Mouse (Mus musculus): ENCODE measurements around the gene Cfap54.

The Cfap54 gene

DNA sequence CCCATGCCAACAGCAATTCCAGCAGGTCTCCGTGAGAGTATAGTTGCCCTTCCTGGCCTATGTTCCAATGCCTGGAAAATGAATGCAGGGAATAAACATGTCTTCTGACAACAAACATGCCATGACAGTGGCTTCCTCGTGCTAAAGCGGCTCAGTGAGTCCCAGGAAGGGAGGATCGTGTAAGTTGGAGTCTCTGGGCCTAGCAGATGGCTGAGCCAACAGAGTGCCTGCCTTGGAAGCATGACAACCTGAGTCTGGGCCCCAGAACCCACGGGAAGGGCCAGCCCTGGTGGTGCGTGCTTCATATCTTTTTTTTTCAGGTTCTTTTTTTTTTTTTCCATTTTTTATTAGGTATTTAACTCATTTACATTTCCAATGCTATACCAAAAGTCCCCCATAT lies 27.6 kb downstream of the Cfap54 start:
- DNase-seq (ENCODE audit: low read depth, low spot score): no peak

DNA sequence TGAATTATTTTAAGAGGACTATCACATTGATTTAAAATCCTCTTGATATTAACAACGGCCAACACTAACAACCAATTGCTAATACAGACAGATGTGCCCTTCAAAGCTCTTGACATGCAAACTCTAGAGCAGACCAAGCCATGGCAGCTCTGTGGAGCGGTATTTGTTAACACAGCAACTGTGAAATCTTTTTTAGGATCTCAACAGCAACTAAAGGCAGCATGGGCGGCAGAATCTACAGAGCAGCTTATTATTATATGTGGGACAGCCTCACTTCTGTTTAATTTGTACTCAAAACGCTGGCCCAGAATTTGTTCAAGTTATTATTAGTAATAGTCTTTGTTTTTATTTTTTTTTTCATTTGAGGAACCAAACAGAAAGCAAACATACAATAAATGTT lies 28.1 kb downstream of the Cfap54 start:
- no peak for DNase-seq (ENCODE audit: low read depth, low spot score)

DNA sequence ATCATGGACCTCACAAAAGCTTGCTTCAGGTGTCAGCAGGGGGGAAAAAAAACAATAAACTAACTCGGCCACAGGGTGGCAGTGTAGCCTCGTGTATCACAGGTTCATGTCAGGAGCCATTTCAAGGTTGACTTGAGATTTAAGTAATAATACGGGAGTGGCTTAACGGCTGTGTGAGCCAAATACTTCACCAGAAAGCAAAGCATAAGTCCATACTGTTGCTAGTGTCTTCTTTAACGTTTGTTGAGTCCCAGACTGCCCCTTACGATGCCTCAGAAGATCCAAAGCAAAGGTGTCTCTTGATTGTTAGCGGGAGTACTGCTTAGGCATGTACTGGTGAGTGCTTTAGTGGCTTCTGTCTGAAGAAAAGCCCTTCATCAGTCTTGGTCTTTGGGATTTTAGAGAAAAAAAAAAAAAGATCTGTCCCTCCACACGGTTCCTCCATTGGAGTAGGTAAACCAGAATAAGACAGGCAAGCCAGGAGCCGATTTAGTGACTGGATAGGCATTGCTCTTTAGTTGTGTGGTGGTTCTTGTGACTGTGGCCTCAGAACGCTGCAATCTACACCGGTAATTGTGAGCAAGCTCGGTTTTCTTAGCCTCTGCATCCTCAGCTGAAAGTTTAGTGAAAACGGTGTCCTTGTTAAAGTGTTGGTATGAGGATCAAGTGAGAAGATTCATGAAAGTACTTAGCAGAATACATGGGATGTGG lies 30.2 kb downstream of the Cfap54 start:
- DNase-seq (ENCODE audit: low read depth, low spot score): peak; percentile 58

DNA sequence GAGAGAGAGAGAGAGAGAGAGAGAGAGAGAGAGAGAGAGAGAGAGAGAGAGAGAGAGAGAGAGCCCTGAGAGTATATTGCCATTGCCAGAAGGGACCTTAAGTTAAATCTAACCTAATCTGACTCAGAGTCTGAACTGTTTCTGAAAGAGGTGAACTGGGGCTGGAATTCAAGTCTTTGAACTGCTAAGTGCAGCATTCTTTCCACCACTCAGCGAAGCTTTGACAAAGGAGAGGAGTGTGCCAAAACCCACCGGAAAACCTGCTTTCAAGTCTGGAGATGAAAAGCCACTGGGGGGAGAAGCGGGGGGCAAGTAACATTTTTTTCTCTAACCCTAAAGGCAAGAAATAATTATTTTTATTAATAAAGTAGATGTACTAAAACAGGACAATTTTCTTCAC lies 30.8 kb downstream of the Cfap54 start:
- DNase-seq (ENCODE audit: low read depth, low spot score): no peak

DNA sequence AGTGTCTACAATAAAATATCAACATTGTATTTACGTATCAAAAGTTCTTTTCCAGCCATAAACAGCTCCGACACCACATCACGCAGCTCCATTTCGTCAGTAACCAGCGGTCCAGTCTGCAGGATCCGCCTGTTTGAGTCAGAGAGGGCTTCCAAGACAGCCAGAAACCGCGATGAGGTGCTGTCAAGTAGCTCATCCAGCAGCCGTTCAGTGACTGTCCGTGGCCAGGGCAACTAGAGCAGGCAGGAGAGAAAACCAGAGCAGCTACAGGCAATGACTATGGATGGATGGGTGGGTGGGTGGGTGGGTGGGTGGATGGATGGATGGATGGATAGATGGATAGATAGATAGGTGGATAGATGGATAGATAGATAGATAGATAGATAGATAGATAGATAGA lies 38.2 kb downstream of the Cfap54 start:
- DNase-seq (ENCODE audit: low read depth, low spot score): no peak

DNA sequence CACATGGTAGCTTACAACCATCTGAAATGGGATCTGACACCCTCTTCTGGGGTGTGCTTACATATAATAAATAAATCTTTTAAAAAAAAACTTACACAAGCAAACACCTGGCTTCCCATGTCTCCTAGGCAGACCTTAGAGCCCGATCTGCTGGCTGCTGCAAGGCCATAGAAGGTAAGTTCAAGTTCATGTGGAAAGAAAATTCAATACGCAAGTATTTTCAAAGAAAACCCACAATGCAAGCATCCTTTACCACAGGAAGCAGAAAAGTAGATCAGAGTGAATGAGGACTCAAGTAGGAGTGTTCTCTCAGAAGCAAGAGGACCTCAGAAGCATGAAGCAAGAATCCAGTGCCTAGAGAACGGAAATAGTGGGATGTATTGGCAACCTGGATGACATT lies 39.6 kb downstream of the Cfap54 start:
- DNase-seq (ENCODE audit: low read depth, low spot score): no peak

DNA sequence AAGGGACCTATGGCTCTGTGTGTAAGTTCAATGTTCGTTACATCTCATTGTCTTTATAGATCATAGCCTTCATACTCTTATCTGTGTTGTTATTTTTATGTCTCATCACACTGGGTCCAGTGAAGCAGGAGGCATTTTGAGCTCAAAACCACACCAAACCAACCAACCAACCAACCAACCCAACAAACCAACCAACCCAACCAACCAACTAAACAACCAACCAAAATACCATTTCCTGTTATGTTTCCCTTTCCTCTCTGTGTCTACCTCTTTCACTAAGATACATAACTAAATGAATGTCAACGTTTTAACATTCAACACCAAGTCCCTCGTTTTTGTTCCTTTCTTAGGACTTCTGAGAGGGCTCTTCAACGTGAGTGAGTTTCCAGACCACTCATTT lies 40.0 kb downstream of the Cfap54 start:
- no peak for DNase-seq (ENCODE audit: low read depth, low spot score)

DNA sequence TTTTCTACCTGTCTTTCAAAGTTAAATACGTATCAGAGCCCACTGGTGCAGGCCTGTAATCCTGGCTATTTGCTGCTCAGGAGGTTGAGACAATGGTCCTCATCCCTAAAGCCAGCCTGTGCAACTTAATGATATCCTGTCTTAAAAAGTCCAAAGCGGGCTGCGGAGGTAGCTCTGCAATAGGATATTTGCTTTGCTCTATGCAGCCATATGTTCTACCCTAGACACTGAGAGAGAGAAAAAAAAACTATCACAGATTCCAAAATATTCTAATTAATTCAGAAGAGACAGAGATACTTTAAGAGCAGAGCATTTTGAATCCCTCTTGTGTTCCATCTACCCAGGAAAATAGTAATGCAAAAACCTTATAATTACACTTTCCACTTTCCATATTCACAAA lies 44.9 kb downstream of the Cfap54 start:
- DNase-seq (ENCODE audit: low read depth, low spot score): no peak

DNA sequence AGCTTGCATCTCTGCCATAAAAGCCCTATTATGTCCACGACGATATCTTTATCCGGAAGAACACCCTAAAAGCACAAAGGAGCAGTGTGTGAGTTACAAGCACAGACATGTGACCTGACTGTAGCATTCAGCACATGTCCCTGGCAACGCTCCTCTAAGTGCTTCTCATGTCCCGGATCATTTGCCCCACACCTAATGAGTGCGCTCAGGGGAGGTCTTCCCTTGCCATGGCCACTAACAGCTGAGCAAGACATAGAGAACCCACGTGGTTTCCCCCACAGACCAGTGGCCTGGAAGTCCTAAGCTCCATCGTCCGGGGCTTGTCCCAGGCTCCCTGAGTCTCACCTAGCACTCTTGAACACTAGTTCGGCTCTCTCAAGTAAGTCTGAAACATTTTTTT lies 45.9 kb downstream of the Cfap54 start:
- DNase-seq (ENCODE audit: low read depth, low spot score): no peak

DNA sequence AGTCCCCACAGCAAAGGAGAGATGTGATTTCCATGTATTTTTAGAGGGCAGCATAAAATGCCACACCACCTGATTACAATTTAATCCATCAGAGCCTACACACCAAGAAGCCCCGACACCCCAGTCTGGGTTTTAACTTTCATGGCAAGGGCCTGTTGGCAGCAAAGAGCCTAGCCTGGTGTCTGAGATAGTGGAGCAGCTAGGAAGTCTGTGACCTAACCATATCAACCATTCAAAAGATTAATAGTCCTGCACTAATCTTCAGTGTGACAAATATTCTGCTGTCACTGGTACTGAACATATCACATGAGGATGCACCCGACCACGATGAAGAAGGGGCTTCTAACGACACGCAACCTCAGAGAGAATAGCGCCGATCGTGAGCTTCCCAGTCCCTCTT lies 58.1 kb downstream of the Cfap54 start:
- no peak for DNase-seq (ENCODE audit: low read depth, low spot score)

DNA sequence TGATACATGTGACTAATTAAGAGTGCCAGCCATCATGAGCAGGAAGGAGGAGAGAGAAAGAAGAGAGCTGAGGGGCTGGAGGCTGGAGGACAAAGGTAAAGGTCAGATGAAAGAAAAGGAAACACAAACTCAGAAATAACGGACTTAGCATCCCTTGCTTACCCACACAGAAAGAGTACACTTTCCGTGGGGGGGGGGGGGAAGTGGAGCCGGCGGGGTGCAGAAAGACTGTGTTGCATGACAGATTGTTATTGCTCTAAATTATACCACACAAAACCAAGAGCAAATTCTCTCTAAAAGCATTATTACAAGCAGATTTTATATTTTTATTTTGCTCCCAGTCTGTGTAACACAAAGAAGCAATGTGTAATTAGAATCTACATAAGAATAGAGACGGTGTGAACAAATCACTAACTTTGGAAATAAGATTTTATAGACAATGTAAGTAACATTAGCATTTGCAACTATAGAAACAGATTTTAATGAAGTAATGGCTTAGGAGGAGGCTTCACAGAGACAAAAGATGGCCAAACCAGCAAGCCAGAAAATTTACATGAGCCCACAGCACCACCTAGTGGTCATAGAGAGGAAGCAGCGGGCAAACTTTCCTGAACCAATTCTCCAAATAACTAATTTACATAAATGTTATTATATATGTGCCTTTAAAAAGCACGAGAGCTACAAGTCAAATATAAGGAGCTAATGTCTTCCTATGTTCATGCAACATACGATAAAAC lies 67.2 kb downstream of the Cfap54 start:
- DNase-seq (ENCODE audit: low read depth, low spot score): peak; percentile 48

DNA sequence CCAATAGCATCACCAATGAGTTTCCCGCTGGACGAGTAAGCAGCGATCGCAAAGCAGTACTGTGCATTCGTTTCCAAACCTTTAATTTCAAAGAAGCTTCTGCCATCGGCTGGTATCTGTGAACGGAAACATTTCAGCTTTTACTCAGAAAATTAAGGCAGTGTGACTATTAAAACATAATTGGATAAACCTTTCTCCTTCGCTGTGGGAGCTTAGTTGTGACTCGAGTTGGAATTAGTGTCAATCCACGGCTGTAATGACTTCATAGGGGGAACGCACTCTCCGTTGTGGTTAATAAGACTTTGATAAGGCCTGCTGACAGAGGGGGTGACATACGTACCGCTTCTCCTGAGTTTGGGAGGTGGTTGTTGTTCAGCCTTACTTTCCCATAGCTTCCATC lies 70.3 kb downstream of the Cfap54 start:
- DNase-seq (ENCODE audit: low read depth, low spot score): no peak

DNA sequence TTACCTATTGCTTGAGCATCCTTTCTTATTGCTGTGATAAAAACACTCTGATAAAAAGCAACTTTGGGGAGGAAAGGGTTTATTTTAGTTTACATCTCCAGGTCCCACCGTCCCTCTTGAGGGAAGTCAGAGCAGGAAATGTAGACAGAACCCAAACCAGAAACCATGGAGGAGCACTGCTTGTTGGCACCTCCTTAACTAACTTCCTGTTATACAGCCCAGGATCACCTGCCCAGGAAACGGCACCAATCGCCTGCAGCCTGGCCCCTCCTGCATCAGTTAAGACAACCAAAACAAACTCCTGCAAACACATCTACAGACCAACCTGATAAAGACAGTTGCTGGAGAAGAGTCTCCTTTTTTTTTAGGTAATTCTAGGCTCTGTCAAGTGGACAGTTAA lies 74.4 kb downstream of the Cfap54 start:
- DNase-seq (ENCODE audit: low read depth, low spot score): no peak

DNA sequence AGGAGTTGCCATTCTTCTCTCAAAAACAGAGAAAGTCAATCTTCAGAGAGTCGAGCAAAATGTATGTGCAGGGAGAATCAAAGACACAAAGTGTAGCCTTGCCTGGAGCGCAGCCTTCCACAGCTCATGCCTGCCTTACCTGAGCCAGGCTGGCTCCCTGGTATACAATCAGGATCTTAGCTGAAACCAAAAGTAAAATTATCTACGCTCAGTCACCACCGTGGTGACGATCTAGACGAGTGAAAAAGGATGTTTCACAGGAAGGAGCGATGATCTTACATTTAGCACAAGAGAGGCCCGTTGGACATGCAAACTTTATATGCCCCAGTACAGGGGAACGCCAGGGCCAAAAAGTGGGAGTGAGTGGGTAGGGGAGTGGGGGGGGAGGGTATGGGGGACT lies 75.0 kb downstream of the Cfap54 start:
- DNase-seq (ENCODE audit: low read depth, low spot score): no peak

DNA sequence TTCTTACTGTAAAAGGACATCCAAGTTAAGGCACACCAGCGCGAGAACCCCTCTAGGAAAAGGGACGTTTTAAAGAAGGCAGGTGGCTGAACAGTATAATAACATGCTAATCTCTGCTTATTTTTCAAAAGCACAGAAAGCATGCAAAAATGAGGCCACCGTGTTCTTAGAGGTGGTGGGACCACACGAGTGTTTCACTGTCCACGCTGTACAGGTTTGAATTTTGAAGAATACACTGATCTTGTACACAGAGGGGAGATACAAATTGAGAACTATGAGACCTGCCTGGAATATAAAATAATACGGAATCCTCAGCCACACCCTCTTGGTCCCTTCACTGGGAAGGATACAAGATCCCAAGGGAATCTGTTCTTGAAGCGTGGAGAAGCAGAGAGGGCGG lies 82.9 kb downstream of the Cfap54 start:
- no peak for DNase-seq (ENCODE audit: low read depth, low spot score)

DNA sequence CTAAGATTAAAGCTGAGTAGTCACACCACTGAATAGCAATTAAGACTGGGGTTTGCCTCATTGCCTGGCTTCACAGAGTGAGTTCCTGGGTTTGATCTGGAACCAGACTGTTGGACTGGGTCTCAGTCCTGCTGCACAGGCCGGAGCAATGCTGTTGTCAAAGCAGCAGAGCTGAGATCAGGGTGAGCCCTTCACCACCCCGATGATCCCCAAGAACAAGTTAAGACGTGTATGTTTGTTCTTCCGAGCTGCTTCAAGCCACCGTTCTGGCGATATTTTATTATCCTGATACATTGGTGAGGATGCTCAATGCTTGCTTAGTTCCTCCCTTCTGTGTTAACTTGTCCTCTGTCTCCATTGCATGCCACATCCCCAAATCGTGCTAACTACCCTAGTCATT lies 86.2 kb downstream of the Cfap54 start:
- DNase-seq (ENCODE audit: low read depth, low spot score): no peak

DNA sequence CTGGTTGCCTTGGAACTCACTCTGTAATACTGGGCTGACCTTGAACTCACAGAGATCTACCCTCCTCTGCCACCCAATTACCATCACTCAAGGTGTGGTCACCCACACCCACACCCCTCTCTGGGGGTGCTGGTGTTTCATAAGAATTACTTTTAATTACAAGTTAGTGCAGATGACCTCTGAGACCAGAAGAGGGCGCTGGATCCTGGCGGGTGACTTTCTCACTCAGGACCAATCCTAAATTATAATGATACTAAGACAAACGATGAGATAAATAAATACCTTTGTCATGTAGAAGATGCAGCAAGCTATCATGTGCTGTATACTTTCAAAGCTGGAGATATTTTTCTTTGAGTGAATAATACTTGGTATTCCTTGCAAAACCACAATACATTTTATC lies 87.1 kb downstream of the Cfap54 start:
- no peak for DNase-seq (ENCODE audit: low read depth, low spot score)

DNA sequence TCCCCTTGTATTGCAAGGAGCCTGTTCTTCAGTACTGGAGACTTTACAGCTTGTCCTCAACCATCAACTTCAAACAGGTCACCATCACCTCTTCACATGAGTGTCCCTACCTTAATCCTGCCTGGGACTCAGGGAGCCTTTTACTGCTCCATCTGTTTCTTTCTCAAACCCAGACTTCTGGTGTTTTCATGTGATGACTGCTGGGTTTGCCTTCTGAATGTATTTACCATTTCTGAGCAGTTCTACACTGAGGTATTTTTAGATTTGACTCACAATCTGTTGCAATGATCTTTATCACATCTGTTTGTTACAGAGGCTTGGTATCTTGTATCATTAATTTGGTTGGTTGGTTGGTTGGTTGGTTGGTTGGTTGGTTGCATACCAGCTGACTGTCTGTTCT lies 88.9 kb downstream of the Cfap54 start:
- no peak for DNase-seq (ENCODE audit: low read depth, low spot score)

DNA sequence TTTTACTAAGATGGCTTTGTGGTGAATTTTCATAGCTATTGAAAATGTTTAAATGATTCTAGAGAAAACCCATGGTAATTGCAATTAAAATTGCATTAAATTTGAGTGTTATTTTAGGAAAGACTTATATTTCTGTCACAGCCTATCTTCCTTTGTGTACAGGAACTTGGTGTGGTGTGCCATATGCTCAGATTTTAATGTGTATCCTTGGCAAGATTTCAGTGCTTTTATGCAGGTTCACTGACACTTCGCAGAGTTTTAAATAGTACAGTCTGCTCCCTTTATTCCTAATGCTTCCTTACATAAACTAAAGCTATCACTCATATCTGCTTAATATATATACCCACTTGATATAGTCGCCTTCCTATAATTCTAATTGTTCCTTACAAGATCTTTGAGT lies 90.8 kb downstream of the Cfap54 start:
- no peak for DNase-seq (ENCODE audit: low read depth, low spot score)

DNA sequence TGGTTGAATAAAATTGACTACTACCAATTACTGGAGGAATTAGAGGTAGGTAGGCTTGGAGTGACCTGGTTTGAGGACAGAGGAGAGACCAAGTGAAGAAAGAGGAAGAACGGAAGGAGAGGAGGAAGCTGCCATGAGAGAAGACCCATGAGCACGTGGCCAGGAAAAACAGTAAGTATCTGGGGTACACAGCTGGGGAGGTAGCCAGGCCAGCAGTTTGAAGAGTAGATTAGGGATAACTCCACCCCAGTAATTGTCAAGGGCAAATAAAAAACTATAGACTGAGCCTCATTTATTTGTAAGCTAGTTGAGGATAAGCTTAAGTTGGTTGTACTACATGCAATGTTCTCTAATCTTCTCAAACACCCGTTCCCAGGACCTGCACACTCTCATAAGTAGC lies 116.3 kb downstream of the Cfap54 start:
- DNase-seq (ENCODE audit: low read depth, low spot score): no peak

DNA sequence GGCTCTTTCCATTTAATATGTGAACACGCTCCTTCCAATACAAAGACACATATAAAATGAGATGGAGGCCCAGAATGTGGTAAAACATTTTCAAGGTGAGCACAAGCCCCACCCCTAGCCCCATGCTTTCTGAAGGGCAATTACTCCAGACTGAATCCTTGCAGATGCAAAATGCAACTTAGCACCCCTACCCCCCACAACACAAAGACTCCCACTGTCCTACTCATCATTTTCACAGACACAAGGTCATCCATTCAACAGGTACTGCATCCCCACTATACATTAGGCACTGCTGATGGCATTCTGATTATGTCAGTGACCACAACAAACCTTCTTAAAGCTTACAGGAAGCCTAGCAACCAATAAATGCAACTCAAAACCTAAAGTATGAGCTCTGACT lies 131.4 kb downstream of the Cfap54 start:
- no peak for DNase-seq (ENCODE audit: low read depth, low spot score)

DNA sequence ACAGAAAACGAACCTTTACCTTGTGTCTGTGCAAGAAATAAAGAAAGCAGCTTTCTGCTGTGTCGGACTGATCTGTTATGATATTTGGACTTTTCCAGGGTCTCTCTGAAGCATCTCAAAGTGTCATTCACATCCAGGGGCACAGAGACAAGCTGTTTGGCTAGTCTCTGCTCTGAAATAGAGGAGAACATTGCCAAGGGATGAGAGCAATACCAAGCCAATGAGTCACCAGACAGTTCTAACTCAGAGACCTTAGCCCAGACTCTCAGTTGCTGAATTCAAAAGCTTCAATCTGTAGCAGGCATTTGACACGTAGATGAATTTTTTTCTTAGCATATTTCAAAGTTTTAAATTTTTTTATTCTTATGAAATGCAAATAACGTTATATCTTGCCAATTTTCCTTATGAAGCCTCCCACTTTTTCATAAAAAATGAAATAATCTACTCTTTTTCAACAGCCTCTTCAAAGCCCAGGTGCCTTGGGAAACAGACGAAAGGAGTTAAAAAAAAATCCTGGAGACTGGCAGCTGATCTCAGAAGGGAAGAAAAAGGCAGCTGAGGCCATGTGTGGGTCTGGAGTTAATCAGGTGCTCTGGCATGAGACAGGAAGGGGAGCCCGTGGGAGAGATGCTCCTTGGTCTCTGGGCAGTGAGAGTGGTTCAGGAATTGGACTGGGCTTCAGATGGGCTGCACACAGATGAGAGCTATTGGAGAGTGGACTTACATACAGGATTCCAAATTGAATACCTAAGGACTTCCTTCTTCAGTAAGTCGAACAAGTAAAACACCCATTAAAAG lies 138.4 kb downstream of the Cfap54 start:
- DNase-seq (ENCODE audit: low read depth, low spot score): no peak

DNA sequence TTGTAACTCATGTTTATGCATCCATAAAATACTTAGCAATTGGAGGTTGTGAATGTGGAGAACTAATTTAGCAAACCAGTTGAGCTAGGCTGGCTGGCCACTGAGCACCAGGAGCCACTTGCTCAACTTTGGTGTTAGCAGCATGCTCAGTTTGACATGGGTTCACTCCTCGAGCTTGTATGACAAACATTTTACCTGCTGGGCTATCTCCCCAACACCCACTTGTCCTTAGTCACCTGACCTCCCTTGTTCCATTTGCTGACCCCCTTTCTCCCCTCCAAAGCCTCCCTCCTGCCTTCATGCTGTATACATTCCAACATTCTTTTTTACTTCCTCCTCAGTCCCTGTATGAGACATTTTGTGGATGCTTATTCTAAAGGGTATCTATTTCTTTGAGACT lies 139.8 kb downstream of the Cfap54 start:
- DNase-seq (ENCODE audit: low read depth, low spot score): no peak
